Mouse (Mus musculus): Measurements from ENCODE around the gene Sptlc2. TPM values are rescaled to one million over a fixed set of nuclear protein-coding genes. Genes with fewer than 3 reads are reported as not detected.

The Sptlc2 gene
- polyA plus RNA-seq, 1 experiment from 2014 or later: 164 TPM

GRCm38 (mm10) chr12:87260562-87260961 is 127.6 kb downstream of the Sptlc2 start:
- in situ Hi-C loops (cut with MboI; ENCODE audit: low pct_unique_long_range_greater_than_20kb): no loop called here
- no peaks in the 10 kb centered on the region for H3K27me3 ChIP-seq
- ATAC-seq: no peak
- ChIA-PET POLR2A (no interaction called here), CTCF (interaction anchor here (1.0 kb wide), 1 partner anchor 14 kb away, joined by 3 read pairs; no protein-coding TSS in a partner anchor)
- DNase-seq (ENCODE audit: low read depth, low spot score): no peak
- TF ChIP-seq CTCF (IDR thresholded peaks at IDR 0.05): no peak

GRCm38 (mm10) chr12:87256629-87257028 is 131.5 kb downstream of the Sptlc2 start:
- ATAC-seq: no peak
- TF ChIP-seq CTCF (IDR thresholded peaks at IDR 0.05): no peak
- in situ Hi-C loops (cut with MboI; ENCODE audit: low pct_unique_long_range_greater_than_20kb): no loop called here
- POLR2A ChIA-PET: no interaction called here
- CTCF ChIA-PET: no interaction called here
- no peaks in the 10 kb centered on the region for H3K27me3 ChIP-seq
- no peak for DNase-seq (ENCODE audit: low read depth, low spot score)

Other genes starting within 250 kb of the Sptlc2 start
- gene Gstz1, start 241.2 kb downstream of the Sptlc2 start, polyA plus RNA-seq (2021): 36.7 TPM
- gene Pomt2, start 240.4 kb downstream of the Sptlc2 start, polyA plus RNA-seq (2021): 14.5 TPM
- gene Samd15, start 188.6 kb downstream of the Sptlc2 start, polyA plus RNA-seq (2021): 1.2 TPM
- gene Tmed8, start 187.9 kb downstream of the Sptlc2 start, polyA plus RNA-seq (2021): 13.8 TPM
- gene Noxred1, start 149.6 kb downstream of the Sptlc2 start, polyA plus RNA-seq (2021): 0.24 TPM
- 63.6 TPM for gene Vipas39, start 122.1 kb downstream of the Sptlc2 start, polyA plus RNA-seq (2021)
- 157 TPM for gene Ahsa1, start 121.9 kb downstream of the Sptlc2 start, polyA plus RNA-seq (2021)
- 0.27 TPM for gene Ism2, start 88.7 kb downstream of the Sptlc2 start, polyA plus RNA-seq (2021)
- gene Slirp, start 55.5 kb upstream of the Sptlc2 start, polyA plus RNA-seq (2021): 138 TPM
- 15.5 TPM for gene Alkbh1, start 55.7 kb upstream of the Sptlc2 start, polyA plus RNA-seq (2021)
- 99.2 TPM for gene Snw1, start 83.9 kb upstream of the Sptlc2 start, polyA plus RNA-seq (2021)
- gene Gm5788, start 106.4 kb upstream of the Sptlc2 start, polyA plus RNA-seq (2021): not detected
- 0.27 TPM for gene Gm8300, start 126.0 kb upstream of the Sptlc2 start, polyA plus RNA-seq (2021)
- gene Oog1, start 214.3 kb upstream of the Sptlc2 start, polyA plus RNA-seq (2021): 0.19 TPM
- 0.13 TPM for gene Gm4027, start 230.5 kb upstream of the Sptlc2 start, polyA plus RNA-seq (2021)

Data from Patski (cell line).